Mouse (Mus musculus) brain, embryonic 14.5 days (tissue): ENCODE results near the gene Mcoln1.

Experiments
- CTCF ChIP-seq: fragments of 200-500 bp; IDR thresholded peaks from 2 replicates; pipeline ENCODE4 v1.5.1; 2012; ENCODE audit warnings: inconsistent platforms, mild to moderate bottlenecking, moderate library complexity, borderline replicate concordance; ENCODE audit not compliant: insufficient read depth, insufficient read length; ENCODE audit errors: extremely low read depth
- POLR2A ChIP-seq: fragments of 200-500 bp; IDR thresholded peaks from 2 replicates; pipeline ENCODE4 v1.6.1; 2012; ENCODE audit warnings: mild to moderate bottlenecking, inconsistent platforms, borderline replicate concordance; ENCODE audit not compliant: poor library complexity, insufficient read depth, insufficient read length, severe bottlenecking; ENCODE audit errors: extremely low read depth

- no peak for TF ChIP-seq CTCF
- no peak for TF ChIP-seq POLR2A
Measured at GRCm38 (mm10) chr8:3517117-3517495, 16.8 kb downstream of the Mcoln1 start.
